Mouse (Mus musculus) erythroblast, embryonic 14.5 days (primary cell): ENCODE results near the gene Dld.

Source experiments
- GATA1 ChIP-seq: IDR thresholded peaks from 2 replicates; pipeline ENCODE4 v1.6.1; 2012; ENCODE audit warnings: low read length, inconsistent platforms, mixed read lengths
- TAL1 ChIP-seq: IDR thresholded peaks from 3 replicates; pipeline ENCODE4 v1.6.1; 2012; ENCODE audit warnings: low read length, inconsistent platforms, mixed read lengths

DNA sequence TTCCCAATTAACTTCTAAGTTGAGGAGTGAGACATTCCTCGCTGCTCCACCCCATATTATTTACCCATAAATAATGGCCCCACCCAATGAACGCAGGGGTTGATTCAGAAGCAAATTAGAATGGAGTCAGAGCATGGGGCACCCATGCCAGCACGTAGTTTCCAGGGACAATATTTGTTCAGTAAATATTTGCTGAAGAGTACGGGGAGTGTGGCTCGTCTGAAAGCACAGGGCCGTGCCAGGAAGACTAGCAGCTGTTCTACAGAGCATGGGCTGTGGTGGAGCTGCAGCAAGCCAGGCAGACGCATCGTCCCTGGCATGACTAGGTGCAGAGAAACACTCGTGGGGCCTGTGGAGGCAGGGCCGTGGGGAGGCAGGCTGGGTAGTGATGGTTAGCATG lies 56.7 kb downstream of the Dld start:
- TF ChIP-seq GATA1 (no peak), TAL1 (no peak)
